Mouse (Mus musculus) cerebellum, postnatal 10 days (tissue): Measurements from ENCODE around the gene Rps11.
A peak's percentile ranks its signal among the peaks of the same experiment; 100 is the strongest.

Source experiments
- DNase-seq, 2 experiments: peaks; one replicate each; pipeline ENCODE4 v3.0.0; 2021; ENCODE audit warnings: mixed read lengths in 2 of 2

The Rps11 gene

DNA sequence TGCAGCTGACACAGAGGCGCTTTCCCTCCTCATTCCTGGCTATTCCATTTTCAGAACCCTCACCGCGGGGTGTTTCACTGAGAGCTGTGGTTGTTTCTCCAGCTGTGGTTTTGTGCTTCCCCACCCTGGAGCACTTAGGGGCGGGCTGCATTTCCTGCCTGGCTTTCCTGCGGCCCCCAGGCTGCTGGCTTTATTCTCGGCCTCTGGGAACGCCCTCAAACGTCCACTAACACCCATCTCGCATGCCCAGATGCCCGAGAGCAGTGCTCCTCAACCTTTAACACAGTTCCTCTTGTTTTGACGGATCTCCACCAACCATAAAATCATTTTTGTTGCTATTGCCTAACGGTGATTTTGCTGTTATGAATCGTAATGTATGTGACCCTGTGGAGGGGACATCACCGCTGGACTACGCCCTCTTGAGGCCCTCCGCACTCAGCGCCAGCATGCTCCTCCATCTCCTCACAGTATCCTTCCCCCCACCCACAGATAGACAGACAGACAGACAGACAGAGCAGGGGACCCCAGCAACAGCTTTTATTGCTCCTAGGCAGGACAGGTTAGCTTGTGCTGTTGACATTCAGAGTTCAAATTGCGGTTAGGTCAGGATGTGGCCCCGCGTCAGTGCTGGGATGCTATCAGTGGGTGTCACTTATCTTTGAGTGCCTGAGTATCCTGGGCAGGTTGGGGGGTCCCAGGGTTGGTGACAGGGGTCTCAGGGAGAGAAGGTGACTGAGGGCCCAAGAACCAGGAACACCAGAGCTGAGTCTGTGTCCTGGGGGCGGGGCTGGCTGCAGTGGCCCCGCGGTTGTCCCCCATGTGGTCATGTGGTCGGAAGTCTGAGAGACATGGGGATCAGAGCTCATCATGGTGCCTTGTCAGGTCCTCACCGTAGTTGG, 41.6 kb downstream of the Rps11 start:
- DNase-seq: no peak

DNA sequence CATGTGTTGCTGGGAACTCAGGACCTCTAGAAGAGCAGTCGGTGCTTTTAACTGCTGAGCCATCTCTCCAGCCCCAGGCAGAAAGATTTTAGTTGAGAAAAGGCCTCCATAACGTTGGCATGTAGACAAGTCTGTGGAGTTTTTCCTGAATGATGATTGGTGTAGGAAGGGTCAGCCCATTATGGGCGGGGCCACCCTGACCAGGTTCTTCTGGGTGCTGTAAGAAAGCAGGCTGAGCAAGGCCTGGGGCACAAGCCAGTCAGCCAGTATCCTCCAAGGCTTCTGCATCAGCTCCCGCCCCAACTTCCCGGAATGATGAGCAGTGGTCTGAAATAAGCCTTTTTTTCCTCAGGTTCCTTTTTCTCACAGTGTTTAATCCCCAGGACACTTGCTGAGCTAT, 43.2 kb downstream of the Rps11 start:
- no peak for DNase-seq

DNA sequence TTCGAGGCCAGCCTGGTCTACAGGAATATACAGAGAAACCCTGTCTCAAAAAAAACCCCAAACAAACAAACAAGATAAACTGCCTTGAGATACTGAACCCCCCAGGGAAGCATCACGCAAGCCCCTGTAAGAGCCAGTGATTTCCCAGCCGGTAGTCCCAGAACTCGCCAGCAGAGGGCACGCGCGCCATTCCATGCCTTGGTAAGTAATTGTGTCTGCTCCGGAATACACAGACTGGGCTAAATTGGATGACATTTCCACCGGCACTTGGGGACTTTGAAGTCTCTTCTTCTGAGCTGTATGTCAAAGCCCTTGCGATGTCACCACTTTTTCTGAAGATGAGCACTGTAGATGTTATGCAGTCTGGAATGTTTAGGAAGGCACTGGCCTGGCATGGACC, 44.4 kb downstream of the Rps11 start:
- DNase-seq: peak; percentile 96 to 98

DNA sequence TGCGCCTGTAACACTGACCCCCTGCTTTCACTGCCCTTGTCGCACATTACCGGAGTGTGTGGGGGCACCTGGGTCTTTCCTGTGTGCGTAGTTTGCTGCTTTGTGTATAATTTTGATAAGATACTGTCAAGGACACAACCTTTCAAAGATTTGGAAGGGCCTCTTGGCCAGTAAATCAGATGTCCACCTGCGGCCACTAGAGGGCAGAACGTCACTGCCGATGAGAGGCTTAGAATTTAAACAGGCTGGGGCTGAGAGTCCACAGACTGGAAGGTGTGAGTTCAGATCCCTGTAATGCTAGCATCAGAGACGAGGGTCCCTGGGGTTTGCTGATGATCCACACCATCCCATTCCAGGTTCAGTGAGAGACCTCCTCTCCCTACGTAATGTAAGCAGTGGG, 45.7 kb downstream of the Rps11 start:
- peak; percentile 86 to 88 for DNase-seq

DNA sequence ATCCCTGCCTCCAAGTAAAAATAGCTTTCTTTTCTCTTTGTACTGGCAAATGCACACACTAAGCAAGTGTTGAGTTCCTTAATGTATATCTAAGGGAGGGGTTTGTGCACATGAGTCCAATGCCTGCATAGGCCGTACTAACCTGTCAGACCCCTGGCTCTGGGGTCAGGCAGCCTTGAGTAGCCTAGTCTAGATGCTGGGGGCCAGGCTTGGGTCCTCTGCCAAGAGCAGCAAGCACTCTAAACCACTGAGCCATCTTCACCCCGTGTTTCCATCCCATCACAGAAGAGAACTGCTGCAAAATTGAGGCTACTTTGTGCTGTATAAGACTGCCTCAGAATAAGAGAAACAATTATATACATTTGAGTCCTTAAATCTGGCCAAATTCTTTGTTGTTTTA, 46.4 kb downstream of the Rps11 start:
- DNase-seq: no peak

DNA sequence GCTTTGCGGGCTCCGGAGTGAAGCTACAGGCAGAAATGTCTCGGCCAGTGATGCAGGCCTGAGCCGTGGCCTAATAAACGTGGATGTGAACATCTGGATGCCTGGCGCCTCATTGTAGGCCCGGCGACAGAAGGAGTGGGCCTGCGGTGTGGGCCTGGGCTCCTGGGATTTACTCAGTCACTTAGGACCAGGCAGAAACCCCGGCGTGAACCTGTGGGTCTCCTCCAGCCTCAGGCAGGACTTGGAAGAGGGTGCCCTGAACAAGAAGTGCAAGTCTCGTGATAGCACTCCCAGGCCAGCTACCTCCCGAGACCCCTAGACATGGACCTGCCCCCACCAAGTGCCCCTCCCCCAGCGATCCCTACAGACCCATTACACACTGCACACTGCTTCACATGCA, 46.9 kb downstream of the Rps11 start:
- no peak for DNase-seq

DNA sequence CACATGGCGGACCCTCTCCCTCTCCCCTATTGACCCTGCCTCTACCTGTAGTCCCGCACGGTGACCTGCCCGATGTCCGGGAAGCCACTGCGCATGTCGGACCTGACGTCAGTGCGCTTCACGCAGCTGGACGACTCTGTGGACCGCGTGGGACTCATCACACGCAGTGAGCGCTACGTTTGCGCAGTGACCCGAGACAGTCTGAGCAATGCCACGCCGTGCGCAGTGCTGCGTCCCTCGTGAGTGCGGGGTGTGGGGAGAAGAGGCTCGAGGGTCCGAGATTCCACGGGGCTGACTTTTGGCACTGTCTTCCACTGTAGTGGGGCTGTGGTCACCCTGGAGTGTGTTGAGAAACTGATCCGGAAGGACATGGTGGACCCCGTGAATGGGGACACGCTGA, 47.7 kb downstream of the Rps11 start:
- DNase-seq: no peak

DNA sequence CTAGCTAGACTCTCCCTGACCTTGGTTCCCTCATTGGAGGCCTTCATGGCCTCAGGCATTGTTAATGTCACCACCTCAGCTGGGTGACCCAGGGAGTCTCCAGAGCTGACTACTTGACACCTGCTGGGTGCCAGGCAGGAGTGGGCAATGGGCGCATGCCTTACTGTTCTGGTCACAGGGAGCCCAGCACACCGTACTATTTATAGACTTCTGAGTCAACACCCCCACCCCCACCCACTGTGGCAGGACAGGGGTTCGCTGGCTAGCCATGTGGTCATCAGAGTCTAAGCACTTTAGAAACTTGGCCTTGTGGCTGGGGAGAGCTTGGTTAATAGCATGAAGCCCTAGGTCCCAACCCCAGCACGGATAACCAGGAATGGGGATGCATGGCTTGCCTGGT, 48.8 kb downstream of the Rps11 start:
- DNase-seq: no peak

DNA sequence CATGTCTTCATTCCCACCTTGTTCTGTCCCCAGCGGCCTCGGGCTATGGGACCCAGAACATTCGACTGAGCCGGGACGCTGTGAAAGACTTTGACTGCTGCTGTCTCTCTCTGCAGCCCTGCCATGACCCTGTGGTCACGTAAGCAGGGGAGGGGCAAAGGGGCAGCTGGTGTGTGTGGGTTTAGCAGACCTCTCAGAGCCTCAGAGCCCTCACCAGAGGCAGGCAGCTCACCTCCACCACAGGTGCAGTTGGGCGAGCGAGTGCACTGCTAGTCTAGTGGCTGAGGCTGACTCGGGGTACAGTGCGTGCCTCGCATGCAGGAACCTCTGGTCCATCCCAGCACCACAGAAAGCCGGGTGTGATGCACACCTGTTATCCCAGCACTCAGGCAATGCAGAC, 50.3 kb downstream of the Rps11 start:
- DNase-seq: no peak

DNA sequence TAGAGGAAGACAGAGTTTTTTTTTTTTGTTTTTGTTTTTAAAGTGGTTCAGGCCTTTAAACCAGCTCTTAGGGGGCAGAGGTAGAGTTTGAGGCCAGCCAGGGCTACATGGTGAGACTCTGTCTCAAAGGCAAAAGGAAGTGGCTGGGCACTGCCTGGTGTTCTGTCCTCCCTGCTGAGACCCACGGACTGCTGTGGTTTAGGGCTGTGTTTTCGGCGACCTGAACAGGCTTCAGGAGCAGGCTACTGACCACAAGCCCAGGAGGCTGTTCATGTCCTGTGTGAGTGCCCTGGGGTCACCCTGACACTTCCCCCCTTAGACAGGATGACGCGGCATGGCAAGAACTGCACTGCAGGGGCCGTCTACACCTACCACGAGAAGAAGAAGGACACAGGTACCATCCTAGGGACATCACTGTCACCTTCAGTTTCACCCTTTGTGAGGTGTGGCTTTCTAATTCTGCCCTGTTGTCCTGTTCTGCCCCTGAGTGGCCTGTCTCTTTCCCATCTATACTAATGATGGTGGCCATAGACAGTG, 51.0 kb downstream of the Rps11 start:
- DNase-seq: no peak
